Mouse (Mus musculus) brain, embryonic 14.5 days (tissue): Measurements from ENCODE around the gene Kcnma1. TPM values are rescaled to one million over a fixed set of nuclear protein-coding genes. Genes with fewer than 3 reads are reported as not detected.
A peak's percentile ranks its signal among the peaks of the same experiment; 100 is the strongest.

Source experiments
- DNase-seq: peaks from one replicate; pipeline ENCODE4 v3.0.0-alpha.2; 2011; ENCODE audit warnings: low read depth
- CTCF ChIP-seq: fragments of 200-500 bp; IDR thresholded peaks from 2 replicates; pipeline ENCODE4 v1.5.1; 2012; ENCODE audit warnings: inconsistent platforms, mild to moderate bottlenecking, moderate library complexity, borderline replicate concordance; ENCODE audit not compliant: insufficient read depth, insufficient read length; ENCODE audit errors: extremely low read depth
- POLR2A ChIP-seq: fragments of 200-500 bp; IDR thresholded peaks from 2 replicates; pipeline ENCODE4 v1.6.1; 2012; ENCODE audit warnings: mild to moderate bottlenecking, inconsistent platforms, borderline replicate concordance; ENCODE audit not compliant: poor library complexity, insufficient read depth, insufficient read length, severe bottlenecking; ENCODE audit errors: extremely low read depth
- polyA plus RNA-seq: library from polyadenylated mRNA; depleted of rRNA; stranded (reverse); fragments of >200 nt; gene quantifications from 2 replicates; pipeline ENCODE4 v1.2.3, GENCODE M21; 2012

Gene Kcnma1
- polyA plus RNA-seq, 1 experiment, result 18.3 TPM

GRCm38 (mm10) chr14:23565931-23566330 lies 448.4 kb downstream of the Kcnma1 start:
- peak; percentile 58 for DNase-seq
- TF ChIP-seq POLR2A, result no peak
- no peak for TF ChIP-seq CTCF

GRCm38 (mm10) chr14:23564474-23564873 lies 449.8 kb downstream of the Kcnma1 start:
- no peak for DNase-seq
- TF ChIP-seq POLR2A, result no peak
- no peak for TF ChIP-seq CTCF

GRCm38 (mm10) chr14:23563180-23563579 lies 451.1 kb downstream of the Kcnma1 start:
- no peak for DNase-seq
- no peak for TF ChIP-seq POLR2A
- TF ChIP-seq CTCF, result no peak

- TF ChIP-seq CTCF (no peak), POLR2A (no peak)
- DNase-seq, result no peak
Observed at GRCm38 (mm10) chr14:23555647-23556046, 458.6 kb downstream of the Kcnma1 start.

GRCm38 (mm10) chr14:23552252-23552974 lies 461.9 kb downstream of the Kcnma1 start:
- TF ChIP-seq CTCF (no peak), POLR2A (no peak)
- no peak for DNase-seq

GRCm38 (mm10) chr14:23550467-23550866 lies 463.8 kb downstream of the Kcnma1 start:
- TF ChIP-seq POLR2A (no peak), CTCF (no peak)
- no peak for DNase-seq

GRCm38 (mm10) chr14:23542131-23542530 lies 472.2 kb downstream of the Kcnma1 start:
- DNase-seq, result no peak
- no peak for TF ChIP-seq CTCF
- no peak for TF ChIP-seq POLR2A

- no peak for TF ChIP-seq CTCF
- no peak for TF ChIP-seq POLR2A
Observed at GRCm38 (mm10) chr14:23539621-23540020, 474.7 kb downstream of the Kcnma1 start.

GRCm38 (mm10) chr14:23533346-23533745 lies 480.9 kb downstream of the Kcnma1 start:
- no peak for DNase-seq
- TF ChIP-seq POLR2A (no peak), CTCF (no peak)

More at GRCm38 (mm10) chr14:23539621-23540020, 474.7 kb downstream of the Kcnma1 start:
- no peak for DNase-seq

GRCm38 (mm10) chr14:23531735-23532525 lies 482.4 kb downstream of the Kcnma1 start:
- DNase-seq, result no peak
- TF ChIP-seq POLR2A, result no peak
- TF ChIP-seq CTCF, result no peak

GRCm38 (mm10) chr14:23529720-23530119 lies 484.6 kb downstream of the Kcnma1 start:
- TF ChIP-seq CTCF, result peak; percentile 89
- no peak for TF ChIP-seq POLR2A
- DNase-seq, result peak; percentile 85
